Mouse (Mus musculus) C2C12 (cell line): ENCODE results near the gene Gm20683.

Experiments
- CTCF ChIP-seq: IDR thresholded peaks from one replicate; pipeline ENCODE4 v1.5.1; 2011; ENCODE audit not compliant: control insufficient read depth, insufficient read depth, insufficient read length
- MAX ChIP-seq: IDR thresholded peaks from one replicate; pipeline ENCODE4 v1.6.1; 2011; ENCODE audit warnings: mild to moderate bottlenecking, control low read depth
- USF1 ChIP-seq: IDR thresholded peaks from one replicate; pipeline ENCODE4 v1.6.1; 2011; ENCODE audit warnings: low read depth, mild to moderate bottlenecking, control low read depth, moderate library complexity

DNA sequence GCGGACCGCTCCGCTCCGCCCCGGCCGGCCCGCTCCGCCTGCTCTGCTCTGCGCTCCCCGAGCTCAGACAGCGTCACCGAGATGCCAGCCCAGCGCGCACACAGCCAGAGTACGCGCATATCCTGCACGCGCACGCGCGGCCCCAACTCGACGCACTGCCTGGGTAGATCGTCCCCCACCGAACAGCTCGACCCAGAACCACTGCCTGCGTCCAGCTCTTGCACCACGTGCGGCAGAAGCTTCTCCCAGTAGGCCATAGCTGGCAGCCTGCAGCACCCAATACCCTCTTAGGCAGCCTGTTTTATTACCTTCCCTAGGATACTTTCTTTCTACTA is 4.5 kb downstream of the Gm20683 start, which contains the start of gene Rhbdl1:
- no peak for TF ChIP-seq MAX
- TF ChIP-seq USF1, result no peak
- no peak for TF ChIP-seq CTCF
